Mouse (Mus musculus): ENCODE measurements at regions not wholly inside any gene's neighbourhood (a gene's known extent, or its start where the extent isn't known, plus 50 kb on each side); places are given as distances from the start of the nearest gene placed in this dataset.

DNA sequence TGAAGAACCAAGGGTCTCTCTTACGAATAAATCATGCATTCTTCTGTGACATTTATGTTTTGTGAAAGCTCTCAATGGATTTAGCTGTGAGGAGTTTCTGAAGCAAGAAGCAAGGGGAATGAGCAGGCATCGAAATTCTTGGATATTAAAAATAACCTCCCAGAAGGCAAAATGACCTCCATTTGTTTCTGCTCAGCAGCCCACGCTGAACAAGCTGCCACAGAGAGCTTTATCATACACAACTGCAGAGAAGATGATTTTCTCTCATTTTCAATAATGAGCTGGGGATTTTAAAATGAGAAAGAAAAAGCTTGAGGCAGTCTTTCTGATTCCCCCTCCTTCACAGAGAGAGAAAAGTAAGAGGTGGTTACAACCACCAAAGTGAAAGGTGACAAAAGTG lies 394.2 kb downstream of the Synb start:
- intact Hi-C loops (cut with DNase I), result no loop called here
- Histone ChIP-seq H3K27ac (no peak overlapping the region), H3K4me3 (no peak overlapping the region)
- no peak for DNase-seq
- TF ChIP-seq CTCF (IDR thresholded peaks at IDR 0.05), result no peak

DNA sequence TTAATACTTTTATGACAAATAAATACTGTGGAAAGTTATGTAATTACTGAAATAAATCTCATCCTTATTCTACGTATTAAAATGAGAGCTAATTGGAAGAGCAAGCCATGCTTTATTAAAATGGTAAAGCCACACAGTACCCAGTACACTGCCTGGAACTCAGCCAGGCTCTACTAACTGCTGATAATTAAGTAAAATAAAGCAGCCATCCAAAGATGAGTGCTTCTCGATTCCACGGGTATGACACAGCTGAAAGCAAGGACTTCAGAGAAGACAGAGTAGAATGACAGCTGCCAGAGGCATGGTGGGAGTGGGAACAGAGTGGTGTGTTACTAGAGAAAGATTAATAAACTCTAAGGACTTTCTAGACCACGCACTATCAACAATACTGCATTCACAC lies 416.9 kb downstream of the Synb start:
- H3K27ac ChIP-seq, result no peak overlapping the region
- no peak overlapping the region for H3K4me3 ChIP-seq
- DNase-seq, result no peak
- no peak for TF ChIP-seq CTCF (IDR thresholded peaks at IDR 0.05)
- intact Hi-C loops (cut with DNase I), result no loop called here

DNA sequence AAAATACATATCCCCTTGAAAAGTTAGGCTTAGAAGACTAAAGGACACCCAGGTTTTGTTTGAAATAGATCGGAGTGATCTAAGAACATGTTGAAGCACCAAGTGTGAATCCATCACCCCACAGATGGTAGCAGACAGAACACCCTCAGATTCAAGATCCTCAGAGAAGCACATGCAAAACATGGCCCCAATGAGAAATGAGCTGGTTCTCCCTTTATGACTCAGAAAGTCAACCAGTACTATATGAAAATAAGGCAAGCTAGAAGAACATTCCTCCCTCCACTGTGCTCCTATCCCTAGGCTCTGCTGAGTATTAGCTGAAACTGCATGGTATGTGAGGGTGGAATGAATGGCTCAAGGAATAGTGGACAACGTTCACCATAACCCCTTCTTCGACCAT lies 433.0 kb downstream of the Synb start:
- no peak overlapping the region for H3K27ac ChIP-seq
- no peak overlapping the region for H3K4me3 ChIP-seq
- TF ChIP-seq CTCF (IDR thresholded peaks at IDR 0.05), result no peak
- DNase-seq, result no peak
- intact Hi-C loops (cut with DNase I), result no loop called here

- no peak for TF ChIP-seq CTCF (IDR thresholded peaks at IDR 0.05)
- H3K4me3 ChIP-seq, result no peak overlapping the region
- H3K27ac ChIP-seq, result no peak overlapping the region
- no peak for DNase-seq
- intact Hi-C loops (cut with DNase I), result no loop called here
Measured at GRCm38 (mm10) chr14:68857948-68858347, 436.2 kb downstream of the Synb start.

GRCm38 (mm10) chr14:68848506-68848905 lies 445.6 kb downstream of the Synb start:
- TF ChIP-seq CTCF (IDR thresholded peaks at IDR 0.05), result no peak
- H3K4me3 ChIP-seq, result no peak overlapping the region
- intact Hi-C loops (cut with DNase I), result no loop called here
- no peak for DNase-seq
- no peak overlapping the region for H3K27ac ChIP-seq

DNA sequence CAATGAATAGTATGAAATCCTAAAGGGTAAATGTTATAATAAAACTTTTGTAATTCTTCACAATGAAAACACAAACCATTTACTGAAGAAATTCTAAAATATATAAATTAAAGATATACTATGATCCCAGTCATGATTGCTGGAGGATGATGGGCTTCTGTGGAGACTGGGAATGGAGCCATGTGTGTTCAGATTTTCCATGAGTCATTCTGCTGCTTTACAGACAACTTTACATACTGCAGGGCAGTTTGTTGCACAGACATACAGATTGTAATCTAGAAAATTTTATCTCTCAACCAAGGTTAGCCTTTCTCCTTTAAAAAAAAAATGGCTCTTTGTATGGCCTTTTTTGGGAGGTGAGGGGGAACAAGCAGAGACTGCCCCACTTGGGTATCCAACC lies 446.5 kb downstream of the Synb start:
- intact Hi-C loops (cut with DNase I), result no loop called here
- no peak for TF ChIP-seq CTCF (IDR thresholded peaks at IDR 0.05)
- Histone ChIP-seq H3K27ac (no peak overlapping the region), H3K4me3 (no peak overlapping the region)
- no peak for DNase-seq

DNA sequence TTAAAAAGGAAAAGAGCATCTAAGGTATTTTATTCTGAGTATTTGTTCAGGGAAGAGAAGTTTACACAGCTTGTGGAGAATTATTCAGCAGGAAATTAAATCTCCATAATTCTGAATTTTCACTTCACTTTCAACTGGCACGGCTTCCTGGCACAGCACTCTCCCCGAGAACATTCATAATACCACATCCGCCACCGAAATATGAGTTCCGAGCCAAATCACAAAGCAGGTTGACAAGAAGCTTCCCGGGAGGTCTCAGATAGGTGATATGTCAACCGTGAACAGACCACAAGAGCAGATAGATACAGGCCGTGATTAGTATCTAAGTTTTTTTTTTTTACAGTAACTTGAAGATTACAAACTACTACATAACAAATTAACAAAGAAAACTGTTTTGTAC lies 473.9 kb downstream of the Synb start:
- intact Hi-C loops (cut with DNase I), result no loop called here
- no peak overlapping the region for H3K4me3 ChIP-seq
- no peak overlapping the region for H3K27ac ChIP-seq
- no peak for DNase-seq
- no peak for TF ChIP-seq CTCF (IDR thresholded peaks at IDR 0.05)

- TF ChIP-seq CTCF (IDR thresholded peaks at IDR 0.05), result no peak
- DNase-seq, result no peak
Measured at GRCm38 (mm10) chr14:68808976-68809375, 485.1 kb downstream of the Synb start.

GRCm38 (mm10) chr14:68807918-68808317 lies 486.2 kb downstream of the Synb start:
- no peak for TF ChIP-seq CTCF (IDR thresholded peaks at IDR 0.05)

More at GRCm38 (mm10) chr14:68808976-68809375, 485.1 kb downstream of the Synb start:
- intact Hi-C loops (cut with DNase I), result no loop called here
- no peak overlapping the region for H3K27ac ChIP-seq
- H3K4me3 ChIP-seq, result no peak overlapping the region

GRCm38 (mm10) chr14:68806646-68807045 lies 487.5 kb downstream of the Synb start:
- intact Hi-C loops (cut with DNase I), result no loop called here
- H3K4me3 ChIP-seq, result no peak overlapping the region
- DNase-seq, result no peak
- TF ChIP-seq CTCF (IDR thresholded peaks at IDR 0.05), result no peak
- no peak overlapping the region for H3K27ac ChIP-seq

More at GRCm38 (mm10) chr14:68807918-68808317, 486.2 kb downstream of the Synb start:
- no peak overlapping the region for H3K4me3 ChIP-seq
- no peak for DNase-seq
- no peak overlapping the region for H3K27ac ChIP-seq
- intact Hi-C loops (cut with DNase I), result no loop called here

GRCm38 (mm10) chr14:68784395-68784794 lies 509.7 kb downstream of the Synb start:
- no peak for DNase-seq
- no peak for TF ChIP-seq CTCF (IDR thresholded peaks at IDR 0.05)
- H3K4me3 ChIP-seq, result no peak overlapping the region
- intact Hi-C loops (cut with DNase I), result no loop called here
- no peak overlapping the region for H3K27ac ChIP-seq

DNA sequence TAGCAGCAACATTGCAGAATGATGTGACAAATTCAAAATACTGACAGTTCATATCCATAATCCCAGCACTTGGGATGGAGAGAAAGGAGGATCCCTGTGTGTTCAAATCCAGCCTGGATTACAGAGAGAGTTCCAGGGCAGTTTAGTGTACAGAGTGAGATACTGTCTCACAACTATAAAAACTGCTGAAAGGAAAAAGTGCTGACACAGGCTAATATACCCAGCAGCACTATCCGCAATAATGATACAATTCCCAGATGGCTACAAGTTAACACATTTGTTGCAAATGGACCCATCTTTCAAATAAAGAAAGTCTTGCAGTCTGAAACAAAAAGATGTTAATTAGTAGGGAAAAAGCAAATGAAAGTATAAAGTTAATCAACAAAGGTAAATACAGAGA lies 510.9 kb downstream of the Synb start:
- DNase-seq, result no peak
- no peak for TF ChIP-seq CTCF (IDR thresholded peaks at IDR 0.05)
- Histone ChIP-seq H3K4me3 (no peak overlapping the region), H3K27ac (no peak overlapping the region)
- intact Hi-C loops (cut with DNase I), result no loop called here

GRCm38 (mm10) chr14:68770411-68770810 lies 523.7 kb downstream of the Synb start:
- DNase-seq, result no peak
- intact Hi-C loops (cut with DNase I), result no loop called here
- no peak overlapping the region for H3K27ac ChIP-seq
- H3K4me3 ChIP-seq, result no peak overlapping the region
- no peak for TF ChIP-seq CTCF (IDR thresholded peaks at IDR 0.05)

GRCm38 (mm10) chr14:68762916-68763315 lies 531.2 kb downstream of the Synb start:
- no peak for TF ChIP-seq CTCF (IDR thresholded peaks at IDR 0.05)
- no peak for DNase-seq
- no peak overlapping the region for H3K4me3 ChIP-seq
- H3K27ac ChIP-seq, result no peak overlapping the region
- intact Hi-C loops (cut with DNase I), result no loop called here

DNA sequence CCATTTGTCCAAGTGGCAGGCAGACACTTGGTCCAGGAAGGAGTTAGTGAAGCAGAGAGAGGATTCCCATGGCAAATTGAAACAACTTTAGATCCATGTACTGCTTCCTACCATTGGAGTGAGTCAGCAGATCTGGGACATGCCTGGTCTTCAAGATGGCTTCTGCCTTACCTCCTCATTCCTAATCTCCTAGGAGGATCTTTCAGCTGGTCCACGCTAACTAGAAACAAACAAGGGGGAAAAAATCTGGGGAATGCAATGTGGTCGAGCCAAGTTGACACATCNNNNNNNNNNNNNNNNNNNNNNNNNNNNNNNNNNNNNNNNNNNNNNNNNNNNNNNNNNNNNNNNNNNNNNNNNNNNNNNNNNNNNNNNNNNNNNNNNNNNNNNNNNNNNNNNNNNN lies 549.4 kb downstream of the Synb start:
- no peak overlapping the region for H3K4me3 ChIP-seq
- no peak for TF ChIP-seq CTCF (IDR thresholded peaks at IDR 0.05)
- no peak overlapping the region for H3K27ac ChIP-seq
- intact Hi-C loops (cut with DNase I), result no loop called here
- no peak for DNase-seq

Measured in gastrocnemius, adult 2 months (tissue).